Mouse (Mus musculus) ES-Bruce4 (cell line): Measurements from ENCODE around the gene Entpd5.

Experiments used
- CTCF ChIP-seq: IDR thresholded peaks from one replicate; pipeline ENCODE4 v1.8.1; 2011; ENCODE audit warnings: low read depth, low read length
- EP300 ChIP-seq: IDR thresholded peaks from 2 replicates; pipeline ENCODE4 v1.6.1; 2011; ENCODE audit warnings: low read depth, low read length; ENCODE audit not compliant: insufficient read depth
- POLR2A ChIP-seq: IDR thresholded peaks from one replicate; pipeline ENCODE4 v1.8.1; 2011; ENCODE audit warnings: low read length; ENCODE audit not compliant: insufficient read depth

DNA sequence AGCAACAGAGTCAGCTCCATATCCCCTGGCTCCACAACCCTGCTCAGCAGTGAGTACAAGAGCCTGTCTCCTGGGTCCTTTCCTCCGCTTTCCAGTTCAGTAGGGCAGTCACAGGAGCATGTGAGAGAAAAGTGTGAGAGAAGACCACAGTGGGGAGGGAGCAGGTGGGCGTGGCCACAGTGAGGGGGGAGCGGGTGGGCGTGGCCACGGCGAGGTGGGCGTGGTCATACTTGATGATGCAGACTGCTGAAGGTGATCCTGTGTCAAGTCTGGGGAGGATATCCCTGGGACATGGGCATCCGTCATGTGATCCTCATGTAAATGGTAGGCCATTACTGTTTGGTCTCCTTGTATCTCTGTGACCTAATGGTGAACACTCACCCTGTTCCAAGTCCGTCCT lies 41.9 kb downstream of the Entpd5 start:
- TF ChIP-seq POLR2A (no peak), CTCF (no peak), EP300 (no peak)
